Mouse (Mus musculus) intestine, embryonic 15.5 days (tissue): ENCODE results near the gene Hjurp. TPM values are rescaled to one million over a fixed set of nuclear protein-coding genes. Genes with fewer than 3 reads are reported as not detected.

Experiments
- ATAC-seq: fragments of 200-750 bp; cut with Nextera tagmentation; 2 replicates; pipeline ENCODE4 v1.8.0; 2017; ENCODE audit warnings: moderate TSS enrichment, moderate library complexity
- H3K27ac ChIP-seq: fragments of 300-500 bp; sonication (generic); 2 replicates; pipeline ENCODE4 v1.5.1; 2015; ENCODE audit warnings: mild to moderate bottlenecking, inconsistent platforms
- H3K27me3 ChIP-seq: fragments of 300-500 bp; sonication (generic); replicated peaks from 2 replicates; pipeline ENCODE4 v1.6.1; 2015; ENCODE audit warnings: inconsistent platforms
- H3K36me3 ChIP-seq: fragments of 300-500 bp; sonication (generic); 2 replicates; pipeline ENCODE4 v1.6.1; 2015; ENCODE audit warnings: inconsistent platforms
- H3K4me1 ChIP-seq: fragments of 300-500 bp; sonication (generic); replicated peaks from 2 replicates; pipeline ENCODE4 v1.6.1; 2015; ENCODE audit warnings: inconsistent platforms
- H3K4me2 ChIP-seq: fragments of 300-500 bp; sonication (generic); replicated peaks from 2 replicates; pipeline ENCODE4 v1.6.1; 2015; ENCODE audit warnings: mild to moderate bottlenecking, inconsistent platforms
- H3K4me3 ChIP-seq: fragments of 300-500 bp; sonication (generic); replicated peaks from 2 replicates; pipeline ENCODE4 v1.5.1; 2015; ENCODE audit warnings: inconsistent platforms
- H3K9ac ChIP-seq: fragments of 300-500 bp; sonication (generic); 2 replicates; pipeline ENCODE4 v1.6.1; 2015; ENCODE audit warnings: inconsistent platforms
- H3K9me3 ChIP-seq: fragments of 300-500 bp; sonication (generic); 2 replicates; pipeline ENCODE4 v1.6.1; 2016; ENCODE audit warnings: inconsistent platforms
- WGBS: fragments of 180-500 bp; shearing (Covaris S2); methylation state at CpG from one replicate; pipeline ENCODE4 v1.1.7; 2015; 5-methylcytosine and 5-hydroxymethylcytosine counted together
- polyA plus RNA-seq: library from polyadenylated mRNA; unstranded; fragments of >200 nt; fragmentation: Nextera tagmentation; extraction: Ambion mirVana; gene quantifications from 2 replicates; pipeline ENCODE4 v1.2.1, GENCODE M21; 2015

Hjurp gene
- polyA plus RNA-seq, 1 experiment from 2014 or later = 158 TPM

DNA sequence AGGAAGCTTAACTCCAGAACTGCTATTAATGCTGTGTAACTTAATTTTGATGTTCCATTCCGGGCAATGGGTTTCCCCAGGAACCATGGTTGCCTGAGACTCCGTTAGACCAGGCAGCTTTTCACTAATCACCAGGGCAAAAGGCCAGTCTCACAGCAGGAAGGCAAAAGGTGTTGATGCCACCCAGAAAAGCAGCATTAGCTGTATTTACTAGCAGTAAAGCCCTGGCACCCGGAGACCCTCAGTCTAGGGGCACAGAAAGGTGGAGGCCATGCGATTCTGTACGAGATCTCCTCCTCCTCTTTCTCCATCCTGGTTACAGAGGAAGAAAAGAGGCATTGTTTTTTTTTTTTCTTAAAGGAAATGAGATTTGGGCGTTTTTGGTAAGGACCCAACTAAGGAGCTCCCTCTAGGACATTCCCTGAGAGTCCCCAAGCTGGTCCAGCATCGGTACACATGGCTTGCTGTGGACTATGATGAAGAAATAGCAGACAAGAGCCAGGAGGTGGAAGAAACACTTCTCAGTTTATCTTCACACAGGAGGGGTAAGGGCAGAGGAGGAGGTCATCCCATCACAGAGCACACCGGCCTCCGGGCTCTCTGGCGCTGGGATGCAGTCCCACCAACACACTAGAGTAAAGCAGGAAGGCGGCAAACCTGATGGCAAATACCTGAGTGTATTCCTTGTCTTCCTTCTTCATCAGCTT is 2.9 kb downstream of the Hjurp start:
- 72% methylated on average over 11 of the region's 11 CpGs for WGBS
- Histone ChIP-seq H3K4me1 (peaks cover 17% of the 10 kb centered on the region), H3K36me3 (peaks cover 40% of the 10 kb centered on the region), H3K4me3 (no peak overlapping the region), H3K9me3 (no peaks in the 10 kb centered on the region), H3K27me3 (no peaks in the 10 kb centered on the region), H3K4me2 (no peak overlapping the region), H3K27ac (no peak overlapping the region), H3K9ac (no peak overlapping the region)
- ATAC-seq = no peak

DNA sequence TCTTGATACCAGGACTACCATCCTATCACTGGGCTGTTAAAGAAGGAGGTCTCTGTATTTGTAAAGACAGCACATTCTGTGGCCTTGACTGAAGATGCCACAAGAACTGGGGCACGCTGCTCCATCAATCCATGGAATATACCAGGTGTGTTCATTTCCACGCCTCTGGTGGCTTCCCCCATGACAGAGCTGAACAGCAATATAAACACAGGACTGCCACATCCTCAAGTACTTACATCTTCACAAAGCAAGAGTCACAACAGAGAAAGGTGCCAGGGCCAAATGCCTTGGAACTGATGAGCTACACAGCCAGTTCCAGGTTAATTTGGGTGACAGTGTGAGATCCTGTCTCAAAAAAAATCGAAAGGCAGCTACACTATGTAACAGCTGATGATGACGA is 3.6 kb downstream of the Hjurp start:
- ATAC-seq = no peak
- Histone ChIP-seq H3K4me3 (no peak overlapping the region), H3K36me3 (peaks cover 47% of the 10 kb centered on the region), H3K4me1 (peaks cover 17% of the 10 kb centered on the region), H3K9ac (no peak overlapping the region), H3K27me3 (no peaks in the 10 kb centered on the region), H3K9me3 (no peaks in the 10 kb centered on the region), H3K27ac (no peak overlapping the region), H3K4me2 (no peak overlapping the region)
- WGBS = 82% methylated on average over 4 of the region's 4 CpGs

DNA sequence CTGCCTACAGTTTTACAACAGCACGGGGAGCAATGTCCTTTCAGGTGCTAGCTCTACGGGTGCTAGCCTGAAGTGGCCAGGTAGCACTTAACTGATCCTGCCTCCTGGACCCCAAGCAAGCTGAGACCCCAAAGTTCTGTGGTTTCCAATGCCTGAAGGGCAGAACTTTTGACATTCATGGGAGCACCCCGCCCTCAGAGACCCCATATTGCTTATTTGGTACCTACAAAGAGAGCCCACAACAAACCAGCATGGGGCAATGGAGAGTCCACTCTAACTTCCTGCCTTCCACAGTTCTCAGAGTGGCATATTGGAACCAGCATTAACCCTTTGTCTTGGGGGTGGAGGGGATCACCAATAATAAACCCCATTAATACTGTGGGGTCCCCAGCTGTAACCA is 4.1 kb downstream of the Hjurp start:
- H3K4me2 ChIP-seq = no peak overlapping the region
- H3K27me3 ChIP-seq = no peaks in the 10 kb centered on the region
- WGBS = 95% methylated on average over 3 of the region's 3 CpGs
- H3K27ac ChIP-seq = no peak overlapping the region
- H3K9me3 ChIP-seq = no peaks in the 10 kb centered on the region
- no peak overlapping the region for H3K9ac ChIP-seq
- peaks cover 17% of the 10 kb centered on the region for H3K4me1 ChIP-seq
- H3K4me3 ChIP-seq = no peak overlapping the region
- no peak for ATAC-seq
- peaks cover 52% of the 10 kb centered on the region for H3K36me3 ChIP-seq

DNA sequence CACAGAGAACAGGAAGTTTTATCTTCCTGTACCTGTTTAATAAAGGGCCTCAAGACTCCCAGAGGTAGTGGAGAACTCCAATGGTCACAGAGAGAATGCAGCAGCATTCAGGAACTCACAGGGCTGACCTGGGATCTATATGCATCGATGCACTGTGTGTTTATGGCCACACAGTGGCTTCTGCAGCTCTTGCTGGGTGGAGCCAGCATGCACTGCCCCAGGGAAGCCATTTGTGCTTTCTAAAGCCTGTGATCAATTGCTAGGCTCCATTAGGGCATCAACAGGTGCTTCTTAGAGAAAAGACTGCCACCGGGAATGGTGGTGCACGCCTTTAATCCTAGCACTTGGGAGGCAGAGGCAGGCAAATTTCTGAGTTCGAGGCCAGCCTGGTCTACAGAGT is 4.6 kb downstream of the Hjurp start:
- no peaks in the 10 kb centered on the region for H3K9me3 ChIP-seq
- no peak overlapping the region for H3K27ac ChIP-seq
- H3K4me3 ChIP-seq = no peak overlapping the region
- no peak for ATAC-seq
- H3K36me3 ChIP-seq = peaks cover 57% of the 10 kb centered on the region
- H3K4me1 ChIP-seq = peaks cover 14% of the 10 kb centered on the region
- H3K4me2 ChIP-seq = no peak overlapping the region
- H3K9ac ChIP-seq = no peak overlapping the region
- WGBS = 65% methylated on average over 4 of the region's 4 CpGs
- H3K27me3 ChIP-seq = no peaks in the 10 kb centered on the region

DNA sequence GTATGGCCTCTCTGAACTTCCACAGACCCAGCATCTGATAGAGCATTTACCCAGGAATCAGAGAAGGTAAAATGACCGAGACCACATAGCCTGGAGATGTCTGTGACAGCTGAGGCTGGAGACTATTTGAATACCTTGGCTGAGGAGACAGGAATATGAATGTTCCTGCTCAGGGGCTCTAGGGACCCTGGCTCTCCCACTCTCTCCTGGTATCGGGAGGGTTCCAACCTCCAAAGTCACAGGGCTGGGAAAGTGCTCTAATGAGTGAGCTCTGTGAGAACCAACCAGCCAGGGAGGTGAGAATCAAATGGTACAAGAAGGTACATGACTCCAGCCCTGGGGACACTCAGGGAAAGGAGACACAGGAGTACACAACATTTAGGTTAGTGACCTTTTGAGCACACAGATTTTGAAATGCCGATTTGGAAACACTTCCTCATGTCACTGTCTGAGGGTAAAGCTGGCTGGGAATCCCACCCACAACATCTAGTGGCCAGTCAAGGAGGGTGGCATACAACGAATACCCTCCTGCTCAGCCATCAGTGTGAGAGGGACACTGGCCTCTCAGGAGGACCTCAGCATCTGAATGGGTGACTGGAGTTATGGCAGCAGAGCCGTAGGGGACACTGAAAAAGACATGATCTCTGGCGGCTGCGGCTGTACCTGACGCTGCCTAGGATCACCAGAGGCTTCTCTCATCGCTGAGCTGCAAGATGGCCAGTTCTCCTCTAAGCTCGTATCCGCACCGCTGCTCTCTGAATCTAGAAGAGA is 7.7 kb downstream of the Hjurp start:
- Histone ChIP-seq H3K4me1 (no peaks in the 10 kb centered on the region), H3K27ac (no peak overlapping the region), H3K27me3 (no peaks in the 10 kb centered on the region), H3K4me2 (no peak overlapping the region), H3K4me3 (no peak overlapping the region), H3K9ac (no peak overlapping the region), H3K9me3 (no peaks in the 10 kb centered on the region), H3K36me3 (peaks cover 83% of the 10 kb centered on the region)
- 89% methylated on average over 12 of the region's 12 CpGs for WGBS
- ATAC-seq = no peak

DNA sequence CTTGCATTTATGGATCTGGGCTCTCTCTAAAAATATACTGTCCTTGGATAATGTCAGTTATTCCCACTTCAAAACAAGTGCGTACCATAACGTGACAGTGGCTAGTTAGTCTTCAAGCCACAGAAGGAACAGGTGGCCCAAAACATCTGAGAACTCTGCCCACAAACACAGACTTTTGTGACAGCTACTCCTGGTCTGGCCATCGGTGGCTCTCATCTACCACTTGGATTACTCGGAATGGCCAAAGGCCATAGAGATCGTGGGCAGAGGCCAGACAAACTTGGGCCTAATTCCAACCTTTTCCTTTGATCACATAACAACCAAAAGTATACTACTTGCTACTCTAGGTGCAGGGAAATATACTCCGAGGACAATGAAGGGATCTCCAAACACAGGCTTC is 9.4 kb downstream of the Hjurp start:
- no peak for ATAC-seq

DNA sequence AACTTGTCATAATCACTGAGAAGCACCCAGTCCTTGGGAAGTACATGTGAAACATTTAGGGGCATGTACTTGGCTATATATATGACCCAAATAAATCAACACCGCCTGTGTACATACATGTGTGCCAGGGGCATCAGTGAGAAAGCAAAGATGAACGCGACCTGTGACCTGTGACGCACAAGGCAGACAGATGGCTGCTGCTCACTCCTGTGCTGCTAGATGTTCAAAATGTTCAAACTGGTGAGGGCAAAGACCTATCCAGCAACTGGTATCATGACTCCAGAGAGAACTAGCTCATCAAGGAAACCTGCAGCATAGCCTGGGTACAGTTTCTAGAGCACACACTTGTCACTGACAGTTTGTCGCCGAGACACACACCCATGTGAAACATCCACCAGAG is 9.9 kb downstream of the Hjurp start:
- Histone ChIP-seq H3K9ac (no peak overlapping the region), H3K27me3 (no peaks in the 10 kb centered on the region), H3K27ac (no peak overlapping the region), H3K9me3 (no peaks in the 10 kb centered on the region), H3K4me3 (no peak overlapping the region), H3K36me3 (peaks cover 84% of the 10 kb centered on the region), H3K4me1 (no peaks in the 10 kb centered on the region), H3K4me2 (no peak overlapping the region)
- no peak for ATAC-seq
- WGBS = 93% methylated on average over 6 of the region's 6 CpGs

More for the DNA sequence above, 9.4 kb downstream of the Hjurp start:
- WGBS = 83% methylated on average over 6 of the region's 6 CpGs
- Histone ChIP-seq H3K4me2 (no peak overlapping the region), H3K27ac (no peak overlapping the region), H3K4me1 (no peaks in the 10 kb centered on the region), H3K36me3 (peaks cover 83% of the 10 kb centered on the region), H3K9me3 (no peaks in the 10 kb centered on the region), H3K27me3 (no peaks in the 10 kb centered on the region), H3K9ac (no peak overlapping the region), H3K4me3 (no peak overlapping the region)

DNA sequence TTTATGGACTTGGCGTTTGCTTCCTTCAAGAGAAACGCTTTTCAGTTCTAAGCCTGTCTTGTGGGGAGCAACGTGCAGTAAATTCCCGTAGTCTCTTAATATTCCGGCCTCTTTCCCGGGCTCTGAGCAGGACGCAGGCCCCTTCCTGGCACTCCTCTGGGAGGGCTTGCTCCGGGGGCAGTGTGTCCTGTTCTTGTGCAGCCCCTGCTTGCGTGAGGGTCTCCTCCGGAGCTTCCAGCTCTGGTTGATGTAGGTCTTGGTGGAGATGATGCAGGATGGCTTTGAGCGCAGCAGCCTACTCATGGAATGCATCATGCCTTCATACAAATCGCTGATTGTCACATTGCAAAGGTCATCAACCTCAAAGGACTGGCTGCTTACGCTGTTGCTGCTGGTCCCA is 11.3 kb downstream of the Hjurp start:
- Histone ChIP-seq H3K4me3 (no peak overlapping the region), H3K36me3 (peaks cover 86% of the 10 kb centered on the region), H3K9ac (no peak overlapping the region), H3K27ac (no peak overlapping the region), H3K27me3 (no peaks in the 10 kb centered on the region), H3K4me1 (0 out of 2 replicates have a peak, but pooled peaks cover 3% of the 10 kb centered on the region), H3K4me2 (no peak overlapping the region), H3K9me3 (no peaks in the 10 kb centered on the region)
- WGBS = 89% methylated on average over 13 of the region's 13 CpGs
- ATAC-seq = no peak

DNA sequence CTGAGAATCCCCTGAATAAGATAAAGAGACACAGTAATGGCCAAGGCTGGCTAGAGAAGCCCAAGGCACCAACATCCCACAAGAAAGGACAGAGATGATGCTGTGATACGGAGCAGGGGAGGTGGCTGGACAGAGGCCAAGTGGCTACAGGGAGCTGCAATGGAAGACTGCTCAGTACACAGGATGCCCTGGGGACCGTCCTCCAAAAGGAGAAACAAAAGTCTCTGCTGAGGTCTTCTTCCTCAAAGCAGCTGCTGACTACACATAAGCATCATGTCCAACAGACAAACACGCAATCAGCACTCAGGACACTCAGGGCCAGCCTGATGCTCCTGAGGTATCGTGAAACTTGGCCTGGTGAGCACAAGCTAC is 12.6 kb downstream of the Hjurp start:
- Histone ChIP-seq H3K27ac (no peak overlapping the region), H3K4me2 (no peak overlapping the region), H3K36me3 (peaks cover 97% of the 10 kb centered on the region), H3K4me3 (no peak overlapping the region), H3K27me3 (no peaks in the 10 kb centered on the region), H3K9me3 (no peaks in the 10 kb centered on the region), H3K9ac (no peak overlapping the region), H3K4me1 (peaks cover 7% of the 10 kb centered on the region; the same call in 1 of the 2 replicates)
- WGBS = 78% methylated on average over 4 of the region's 4 CpGs
- no peak for ATAC-seq

DNA sequence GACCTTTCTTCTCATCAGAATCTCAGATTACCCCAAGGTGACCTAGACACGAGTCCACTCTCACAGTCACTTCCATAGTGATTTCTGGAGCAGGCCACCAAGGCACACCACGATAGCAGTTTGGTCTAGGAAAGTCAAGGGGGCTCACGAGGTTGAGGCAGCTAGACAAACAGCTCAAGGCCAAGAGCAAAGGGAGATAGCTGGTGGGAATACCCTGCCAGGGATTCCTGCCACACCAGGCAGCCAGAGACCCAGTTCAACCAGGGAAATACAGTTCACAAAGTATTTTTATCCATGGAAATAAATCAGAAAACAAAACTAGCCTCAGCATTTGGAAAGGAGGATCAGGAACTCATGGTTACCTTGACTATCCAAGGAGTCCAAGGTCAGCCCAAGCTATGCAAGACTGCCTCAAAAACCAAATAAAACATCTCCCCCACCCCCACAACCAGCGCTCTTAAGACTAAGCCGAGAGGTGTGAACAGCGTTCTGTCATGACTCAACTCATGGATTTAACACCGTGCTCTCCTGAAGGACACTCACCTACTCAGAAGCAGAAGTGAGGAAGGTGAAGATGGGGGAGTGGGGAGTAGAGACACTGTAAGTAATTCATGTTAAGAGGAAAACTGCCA is 13.1 kb downstream of the Hjurp start:
- Histone ChIP-seq H3K27me3 (no peaks in the 10 kb centered on the region), H3K9me3 (no peaks in the 10 kb centered on the region), H3K36me3 (peaks cover 92% of the 10 kb centered on the region), H3K4me2 (no peak overlapping the region), H3K4me1 (peaks cover 12% of the 10 kb centered on the region; the same call in 1 of the 2 replicates), H3K9ac (no peak overlapping the region), H3K4me3 (no peak overlapping the region), H3K27ac (no peak overlapping the region)
- 84% methylated on average over 7 of the region's 7 CpGs for WGBS
- no peak for ATAC-seq

DNA sequence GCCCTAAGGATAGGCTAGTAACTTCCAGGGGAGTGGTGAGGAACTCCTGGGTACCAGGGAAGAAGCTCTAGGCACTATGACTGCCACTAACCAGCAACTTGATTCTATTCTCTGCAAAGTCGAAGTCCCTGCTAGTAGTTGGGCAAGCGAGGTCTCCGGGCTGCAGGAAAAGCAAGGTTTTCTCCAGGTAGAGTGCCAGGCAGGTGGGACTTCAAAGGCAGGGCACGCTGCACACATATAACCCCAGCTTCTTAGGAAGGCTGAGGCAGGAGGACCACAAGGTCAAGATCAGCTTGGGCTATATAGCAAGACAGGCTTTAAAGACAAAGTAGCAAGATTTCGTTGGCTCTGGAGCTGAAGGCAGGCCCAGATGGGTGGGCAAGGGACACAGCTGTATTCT is 13.7 kb downstream of the Hjurp start:
- H3K9me3 ChIP-seq = no peaks in the 10 kb centered on the region
- no peak overlapping the region for H3K27ac ChIP-seq
- WGBS = 91% methylated on average over 5 of the region's 5 CpGs
- peaks cover 15% of the 10 kb centered on the region; the same call in 1 of the 2 replicates for H3K4me1 ChIP-seq
- H3K4me3 ChIP-seq = no peak overlapping the region
- H3K9ac ChIP-seq = no peak overlapping the region
- H3K27me3 ChIP-seq = no peaks in the 10 kb centered on the region
- no peak overlapping the region for H3K4me2 ChIP-seq
- H3K36me3 ChIP-seq = peaks cover 87% of the 10 kb centered on the region
- ATAC-seq = no peak

DNA sequence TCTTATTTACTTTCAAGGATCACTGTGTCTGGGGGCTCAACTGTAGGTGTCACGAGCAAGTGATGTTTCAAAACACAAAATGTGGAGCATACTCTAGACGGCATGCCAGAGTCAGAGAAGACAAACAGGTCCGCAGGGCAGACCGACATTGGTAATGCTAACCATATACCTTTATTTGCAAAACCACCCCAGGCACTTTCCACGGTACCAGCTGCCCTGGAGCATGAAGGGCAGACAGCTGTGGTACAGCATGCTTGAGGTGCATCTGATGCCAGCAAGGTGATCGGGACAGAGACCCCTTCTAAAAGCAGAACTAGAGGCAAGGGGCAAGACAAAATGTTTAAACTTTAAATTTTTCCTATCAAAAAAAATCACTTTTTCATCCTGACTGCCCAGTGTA is 14.5 kb downstream of the Hjurp start:
- H3K4me2 ChIP-seq = no peak overlapping the region
- H3K4me3 ChIP-seq = no peak overlapping the region
- no peak overlapping the region for H3K27ac ChIP-seq
- H3K9me3 ChIP-seq = no peaks in the 10 kb centered on the region
- no peak overlapping the region for H3K9ac ChIP-seq
- 72% methylated on average over 6 of the region's 6 CpGs for WGBS
- H3K36me3 ChIP-seq = peaks cover 78% of the 10 kb centered on the region
- peaks cover 15% of the 10 kb centered on the region; the same call in 1 of the 2 replicates for H3K4me1 ChIP-seq
- H3K27me3 ChIP-seq = no peaks in the 10 kb centered on the region
- ATAC-seq = no peak
